Mouse (Mus musculus): ENCODE data around the gene Zc3h7a.

Gene Zc3h7a

GRCm38 (mm10) chr16:11134348-11135344, 41.5 kb downstream of the Zc3h7a start, which contains the start of gene Txndc11:
Gene Txndc11, minus strand, starts transcription at chr16:11134650.
- peak; percentile 99 for DNase-seq

- no peak for DNase-seq
Observed at GRCm38 (mm10) chr16:11133476-11134347, 42.5 kb downstream of the Zc3h7a start.

- no peak for DNase-seq
Observed at GRCm38 (mm10) chr16:11132839-11133238, 43.4 kb downstream of the Zc3h7a start.

- peak; percentile 58 for DNase-seq
Observed at GRCm38 (mm10) chr16:11128301-11128700, 47.9 kb downstream of the Zc3h7a start.

GRCm38 (mm10) chr16:11125371-11125770, 50.8 kb downstream of the Zc3h7a start:
- DNase-seq: peak; percentile 42

GRCm38 (mm10) chr16:11124110-11124509, 52.1 kb downstream of the Zc3h7a start:
- DNase-seq: no peak

- no peak for DNase-seq
Observed at GRCm38 (mm10) chr16:11122625-11123024, 53.6 kb downstream of the Zc3h7a start.

GRCm38 (mm10) chr16:11109198-11109740, 66.9 kb downstream of the Zc3h7a start:
- DNase-seq: no peak

- DNase-seq: no peak
Observed at GRCm38 (mm10) chr16:11104905-11105304, 71.3 kb downstream of the Zc3h7a start.

- no peak for DNase-seq
Observed at GRCm38 (mm10) chr16:11097301-11097700, 78.9 kb downstream of the Zc3h7a start.

- no peak for DNase-seq
Observed at GRCm38 (mm10) chr16:11093717-11094386, 82.3 kb downstream of the Zc3h7a start.

GRCm38 (mm10) chr16:11092523-11092922, 83.7 kb downstream of the Zc3h7a start:
- DNase-seq: no peak

GRCm38 (mm10) chr16:11092061-11092460, 84.1 kb downstream of the Zc3h7a start:
- no peak for DNase-seq

GRCm38 (mm10) chr16:11090836-11091570, 85.2 kb downstream of the Zc3h7a start:
- no peak for DNase-seq

- DNase-seq: no peak
Observed at GRCm38 (mm10) chr16:11086856-11087588, 89.2 kb downstream of the Zc3h7a start.
